In the genomic region with DNA sequence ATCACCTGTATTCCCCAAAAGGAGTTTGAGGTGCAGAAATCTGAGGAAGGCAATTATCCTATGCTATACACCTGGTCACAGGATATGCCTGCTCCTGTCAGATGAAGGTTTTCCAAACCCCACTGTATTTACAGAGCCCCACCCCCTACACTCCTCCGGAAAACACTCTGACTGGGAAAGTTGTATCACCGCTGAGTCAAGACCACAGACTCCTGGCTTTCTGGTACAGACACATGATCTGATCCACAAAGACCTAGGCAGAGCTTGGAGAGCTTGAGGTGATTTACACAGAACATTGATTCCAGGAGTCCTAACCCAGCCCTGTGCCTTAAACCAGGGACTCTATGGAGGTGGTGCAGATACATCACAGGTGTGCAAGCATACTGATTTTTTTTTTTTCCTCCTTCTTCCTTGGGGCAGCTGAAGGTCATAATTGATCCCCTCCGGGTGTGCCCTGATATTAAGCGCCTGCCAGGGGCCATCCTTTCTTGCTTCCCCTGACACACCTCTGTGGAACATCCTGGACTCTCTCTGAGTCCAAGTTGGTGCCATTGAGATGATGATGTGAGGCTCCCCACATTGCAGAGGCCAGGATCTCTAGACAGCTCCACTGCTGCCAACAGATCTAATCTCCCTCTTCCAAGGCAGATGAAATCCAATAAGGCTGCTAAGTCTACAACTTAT, we compare ENCODE assay signal across 8 mouse cellular contexts. TPM values are rescaled to one million over a fixed set of nuclear protein-coding genes. Genes with fewer than 3 reads are reported as not detected.
A peak's percentile ranks its signal among the peaks of the same experiment; 100 is the strongest.
DNase-seq lines count a peak whose midpoint lies in the region; ATAC-seq and TF ChIP-seq lines count a peak whose summit lies in the region.

No protein-coding gene starts in this region.

- H3K4me3 ChIP-seq in lung, adult 2 months (replicated peaks; ENCODE audit: extremely low read depth, low read depth, low read length) = peak overlapping the region; percentile 28
- H3K4me3 ChIP-seq in embryonic facial prominence, embryonic 15.5 days (replicated peaks) = peak overlapping the region; percentile 82
- peak overlapping the region; percentile 96 for H3K4me3 ChIP-seq in limb, embryonic 10.5 days
- H3K4me3 ChIP-seq in neural tube, embryonic 13.5 days = peak overlapping the region; percentile 81

- no peaks in the 10 kb centered on the region for H3K9me3 ChIP-seq in embryonic facial prominence, embryonic 15.5 days (replicated peaks)
- no peaks in the 10 kb centered on the region for H3K9me3 ChIP-seq in limb, embryonic 10.5 days (replicated peaks)
- H3K9me3 ChIP-seq in neural tube, embryonic 13.5 days = no peaks in the 10 kb centered on the region

- no peak for DNase-seq in lung, adult 2 months
- DNase-seq in lung, postnatal 14 days = no peak
- no peak for DNase-seq in limb, embryonic 10.5 days (ENCODE audit: low spot score)
- DNase-seq in cerebellum, postnatal 36 days = no peak
- DNase-seq in yolk sac, embryonic 10.5 days (ENCODE audit: low spot score) = no peak
- no peak for DNase-seq in frontal cortex, postnatal 25 days (ENCODE audit: low spot score in 2 of 2)

- no peak for TF ChIP-seq POLR2A in lung, adult 2 months (IDR thresholded peaks at IDR 0.05; ENCODE audit: borderline replicate concordance, extremely low read depth, low read depth, low read length)

- H3K36me3 ChIP-seq in embryonic facial prominence, embryonic 15.5 days = no peaks in the 10 kb centered on the region
- H3K36me3 ChIP-seq in limb, embryonic 10.5 days = peaks cover 9% of the 10 kb centered on the region
- H3K36me3 ChIP-seq in neural tube, embryonic 13.5 days = no peaks in the 10 kb centered on the region

- WGBS in lung, adult 2 months = 43% methylated on average over 4 of the region's 4 CpGs
- 25% methylated on average over 4 of the region's 4 CpGs for WGBS in embryonic facial prominence, embryonic 15.5 days
- 67% methylated on average over 4 of the region's 4 CpGs for WGBS in limb, embryonic 10.5 days
- 79% methylated on average over 4 of the region's 4 CpGs for WGBS in neural tube, embryonic 13.5 days

- H3K4me2 ChIP-seq in embryonic facial prominence, embryonic 15.5 days (replicated peaks) = peak overlapping the region; percentile 62
- H3K4me2 ChIP-seq in neural tube, embryonic 13.5 days = peak overlapping the region; percentile 69

- peaks cover 12% of the 10 kb centered on the region for H3K4me1 ChIP-seq in lung, adult 2 months (ENCODE audit: control insufficient read depth, insufficient read depth, low read length)
- H3K4me1 ChIP-seq in embryonic facial prominence, embryonic 15.5 days = peaks cover 31% of the 10 kb centered on the region
- peaks cover 37% of the 10 kb centered on the region for H3K4me1 ChIP-seq in limb, embryonic 10.5 days
- H3K4me1 ChIP-seq in neural tube, embryonic 13.5 days (replicated peaks) = peaks cover 31% of the 10 kb centered on the region

- peak overlapping the region; percentile 94; the same call in 1 of the 2 replicates for H3K27ac ChIP-seq in embryonic facial prominence, embryonic 15.5 days (replicated peaks)
- peak overlapping the region; percentile 99 for H3K27ac ChIP-seq in limb, embryonic 10.5 days
- no peak overlapping the region for H3K27ac ChIP-seq in neural tube, embryonic 13.5 days (replicated peaks)

- no peak for TF ChIP-seq CTCF in lung, adult 2 months (IDR thresholded peaks at IDR 0.05; ENCODE audit: insufficient read depth, low read length)

- no peaks in the 10 kb centered on the region for H3K27me3 ChIP-seq in embryonic facial prominence, embryonic 15.5 days
- no peaks in the 10 kb centered on the region for H3K27me3 ChIP-seq in limb, embryonic 10.5 days (ENCODE audit: low read depth, poor library complexity, severe bottlenecking)
- peaks cover 8% of the 10 kb centered on the region for H3K27me3 ChIP-seq in neural tube, embryonic 13.5 days

- ATAC-seq in embryonic facial prominence, embryonic 15.5 days (ENCODE audit: insufficient number of reproducible peaks, low FRiP score, low TSS enrichment, low read depth) = no peak
- ATAC-seq in neural tube, embryonic 13.5 days (ENCODE audit: low read depth) = no peak

- H3K9ac ChIP-seq in embryonic facial prominence, embryonic 15.5 days = peak overlapping the region; percentile 77
- H3K9ac ChIP-seq in neural tube, embryonic 13.5 days = peak overlapping the region; percentile 90; the same call in 1 of the 2 replicates

RNA-seq across cellular contexts. Expression of a gene that starts 1.6 kb away (rescaled TPM):
- polyA plus RNA-seq in lung, adult 2 months (2012; rRNA removed) = 53.4 and 58.9 TPM in 2 replicates
- 28.3 and 28.9 TPM in 2 replicates for polyA plus RNA-seq in embryonic facial prominence, embryonic 15.5 days (2015; fragmentation: Nextera tagmentation; extraction: Ambion mirVana)
- 30.4 and 42.2 TPM in 2 replicates for polyA plus RNA-seq in limb, embryonic 10.5 days (2016; fragmentation: Nextera tagmentation; extraction: Ambion mirVana)
- polyA plus RNA-seq in neural tube, embryonic 13.5 days (2015; fragmentation: Nextera tagmentation; extraction: Ambion mirVana) = 9.3 and 11.7 TPM in 2 replicates

RNA-seq across cellular contexts. Expression of a gene that starts 24.0 kb away (rescaled TPM):
- polyA plus RNA-seq in lung, adult 2 months (2012; rRNA removed) = 1,026 and 1,059 TPM in 2 replicates
- 338 and 362 TPM in 2 replicates for polyA plus RNA-seq in embryonic facial prominence, embryonic 15.5 days (2015; fragmentation: Nextera tagmentation; extraction: Ambion mirVana)
- 272 and 296 TPM in 2 replicates for polyA plus RNA-seq in limb, embryonic 10.5 days (2016; fragmentation: Nextera tagmentation; extraction: Ambion mirVana)
- polyA plus RNA-seq in neural tube, embryonic 13.5 days (2015; fragmentation: Nextera tagmentation; extraction: Ambion mirVana) = 254 and 261 TPM in 2 replicates

Comparison
In these comparisons a context has a peak if more than half of its experiments do, and no peak if none do; other contexts are left out.
1. H3K4me3 ChIP-seq: peak in every context shown above with its lines; median percentile 96 in limb, embryonic 10.5 days; 82 in embryonic facial prominence, embryonic 15.5 days; 81 in neural tube, embryonic 13.5 days; 28 in lung, adult 2 months.